Mouse (Mus musculus): ENCODE results near the gene Deup1.

GRCm38 (mm10) chr9:15541735-15542354, 85.9 kb downstream of the Deup1 start:
- TF ChIP-seq CTCF (IDR thresholded peaks at IDR 0.05), result no peak
- TF ChIP-seq POLR2A (IDR thresholded peaks at IDR 0.05; ENCODE audit: insufficient read depth, low read depth, low read length), result no peak
- no peak for TF ChIP-seq EP300 (IDR thresholded peaks at IDR 0.05; ENCODE audit: insufficient read depth, low read depth, low read length)

Data from heart, adult 2 months (tissue).